Mouse (Mus musculus): ENCODE measurements around the gene 5330417H12Rik. TPM values are rescaled to one million over a fixed set of nuclear protein-coding genes. Genes with fewer than 3 reads are reported as not detected.

Gene 5330417H12Rik
- polyA plus RNA-seq, 1 experiment from 2014 or later = not detected

Other genes with a start within 250 kb of the 5330417H12Rik start
- 26.9 and 31.3 TPM in 2 replicates for gene Olfml1, start 57.7 kb downstream of the 5330417H12Rik start, polyA plus RNA-seq (2014; fragmentation: Nextera tagmentation; extraction: Ambion mirVana)
- 12.4 and 14.3 TPM in 2 replicates for gene Ppfibp2, start 30.0 kb downstream of the 5330417H12Rik start, polyA plus RNA-seq (2014; fragmentation: Nextera tagmentation; extraction: Ambion mirVana)
- 0.33 and 0.60 TPM in 2 replicates for gene Cyb5r2, start 132.9 kb upstream of the 5330417H12Rik start, polyA plus RNA-seq (2014; fragmentation: Nextera tagmentation; extraction: Ambion mirVana)
- not detected in 2 replicates for gene Ovch2, start 176.0 kb upstream of the 5330417H12Rik start, polyA plus RNA-seq (2014; fragmentation: Nextera tagmentation; extraction: Ambion mirVana)
- gene Olfr467, start 187.1 kb upstream of the 5330417H12Rik start, polyA plus RNA-seq (2014; fragmentation: Nextera tagmentation; extraction: Ambion mirVana) = not detected in 2 replicates
- gene Olfr469, start 200.4 kb upstream of the 5330417H12Rik start, polyA plus RNA-seq (2014; fragmentation: Nextera tagmentation; extraction: Ambion mirVana) = not detected in 2 replicates
- not detected in 2 replicates for gene Olfr470, start 222.3 kb upstream of the 5330417H12Rik start, polyA plus RNA-seq (2014; fragmentation: Nextera tagmentation; extraction: Ambion mirVana)